Comparison of ENCODE assay signal across 7 mouse cellular contexts in genomic region chr4:97775059-97775458, GRCm38 (mm10). TPM values are rescaled to one million over a fixed set of nuclear protein-coding genes. Genes with fewer than 3 reads are reported as not detected.
DNase-seq lines count a peak whose midpoint lies in the region; ATAC-seq and TF ChIP-seq lines count a peak whose summit lies in the region.

No protein-coding gene starts in this region.

- H3K4me3 ChIP-seq in bone marrow, adult 2 months (replicated peaks; ENCODE audit: control insufficient read depth, low read depth, low read length): peak overlapping the region; percentile 3
- peak overlapping the region; percentile 92 for H3K4me3 ChIP-seq in forebrain, embryonic 14.5 days (ENCODE audit: low read depth, low read length)
- peak overlapping the region; percentile 34 for H3K4me3 ChIP-seq in left cerebral cortex, adult 2 months
- H3K4me3 ChIP-seq in macrophage (ENCODE audit: inconsistent target): peak overlapping the region; percentile 3
- H3K4me3 ChIP-seq in small intestine, adult 2 months (ENCODE audit: low read depth, low read length): peak overlapping the region; percentile 49

- peak; percentile 93 for DNase-seq in NIH3T3 (ENCODE audit: low read depth)
- peak; percentile 86 for DNase-seq in forebrain, embryonic 14.5 days (ENCODE audit: low spot score)
- peak; percentile 82 for DNase-seq in heart, postnatal 4 days
- DNase-seq in left cerebral cortex, adult 2 months (ENCODE audit: extremely low spot score in 1 of 2, low spot score in 2 of 2): peak; percentile 44 to 64

- H3K4me1 ChIP-seq in bone marrow, adult 2 months (ENCODE audit: control insufficient read depth, insufficient read depth, low read length): no peaks in the 10 kb centered on the region; the same call in none of the 2 replicates
- peaks cover 24% of the 10 kb centered on the region for H3K4me1 ChIP-seq in forebrain, embryonic 14.5 days (ENCODE audit: control insufficient read depth, insufficient read depth, low read length)
- 0 out of 2 replicates have a peak, but pooled peaks cover 2% of the 10 kb centered on the region for H3K4me1 ChIP-seq in small intestine, adult 2 months (ENCODE audit: control insufficient read depth, insufficient read depth, insufficient read length, low read length)

- no peak for TF ChIP-seq CTCF in bone marrow, adult 2 months (IDR thresholded peaks at IDR 0.05; ENCODE audit: control insufficient read depth, insufficient read depth, low read length)
- peak; percentile 4 for TF ChIP-seq CTCF in left cerebral cortex, adult 2 months (IDR thresholded peaks at IDR 0.05)
- no peak for TF ChIP-seq CTCF in small intestine, adult 2 months (IDR thresholded peaks at IDR 0.05; ENCODE audit: extremely low read depth, insufficient read length, insufficient replicate concordance, low read depth, low read length)

- H3K9ac ChIP-seq in forebrain, embryonic 14.5 days (ENCODE audit: low read length): peak overlapping the region; percentile 100

- intact Hi-C loops in left cerebral cortex, adult 2 months (cut with DNase I): loop anchor here (5.0 to 10.0 kb wide), 3 partner anchors 190 to 467 kb away; no protein-coding TSS in a partner anchor

- TF ChIP-seq POLR2A in bone marrow, adult 2 months (IDR thresholded peaks at IDR 0.05; ENCODE audit: borderline replicate concordance, control insufficient read depth, low read depth, low read length): no peak
- TF ChIP-seq POLR2A in small intestine, adult 2 months (IDR thresholded peaks at IDR 0.05; ENCODE audit: low read depth, low read length): no peak

- WGBS in bone marrow, adult 2 months: under 1% methylated on average over 13 of the region's 13 CpGs
- 1% methylated on average over 13 of the region's 13 CpGs for WGBS in forebrain, embryonic 14.5 days
- 2% methylated on average over 13 of the region's 13 CpGs for WGBS in macrophage (ENCODE audit: missing documents)
- WGBS in small intestine, adult 2 months: under 1% methylated on average over 13 of the region's 13 CpGs

- no peaks in the 10 kb centered on the region for H3K36me3 ChIP-seq in forebrain, embryonic 14.5 days (ENCODE audit: control insufficient read depth, insufficient read depth, low read length)
- H3K36me3 ChIP-seq in macrophage (ENCODE audit: inconsistent target): no peaks in the 10 kb centered on the region
- no peaks in the 10 kb centered on the region for H3K36me3 ChIP-seq in small intestine, adult 2 months (ENCODE audit: control insufficient read depth, insufficient read depth, low read length)

- ATAC-seq in forebrain, embryonic 14.5 days: no peak

- no peaks in the 10 kb centered on the region for H3K9me3 ChIP-seq in forebrain, embryonic 14.5 days (replicated peaks; ENCODE audit: control insufficient read depth, low read length)

- H3K79me2 ChIP-seq in macrophage (ENCODE audit: inconsistent target): no peaks in the 10 kb centered on the region

- no peaks in the 10 kb centered on the region for H3K27me3 ChIP-seq in forebrain, embryonic 14.5 days (replicated peaks; ENCODE audit: control insufficient read depth, insufficient read depth, low read length)
- no peaks in the 10 kb centered on the region for H3K27me3 ChIP-seq in small intestine, adult 2 months (ENCODE audit: control insufficient read depth, insufficient read depth, low read length)

- peak overlapping the region; percentile 83 for H3K4me2 ChIP-seq in forebrain, embryonic 14.5 days (ENCODE audit: low read length)

- H3K27ac ChIP-seq in bone marrow, adult 2 months (ENCODE audit: control insufficient read depth, insufficient read depth, low read depth, low read length, poor library complexity): peak overlapping the region; percentile 2; the same call in 1 of the 2 replicates
- peak overlapping the region; percentile 80 for H3K27ac ChIP-seq in forebrain, embryonic 14.5 days (ENCODE audit: low read depth, low read length)
- H3K27ac ChIP-seq in left cerebral cortex, adult 2 months: peak overlapping the region; percentile 64
- H3K27ac ChIP-seq in macrophage: no peak overlapping the region
- H3K27ac ChIP-seq in small intestine, adult 2 months (ENCODE audit: insufficient read depth, low read depth, low read length): no peak overlapping the region; the same call in 1 of the 2 replicates

RNA-seq across cellular contexts. Expression of gene Nfia, which starts 2.5 kb away (rescaled TPM):
- 5.8 and 6.1 TPM in 2 replicates for polyA plus RNA-seq in bone marrow, adult 2 months (2011; ENCODE audit: insufficient read depth, insufficient read length, low replicate concordance, missing spikeins)
- 71.5 and 85.9 TPM in 2 replicates for polyA plus RNA-seq in forebrain, embryonic 14.5 days (2014; fragmentation: Nextera tagmentation; extraction: Ambion mirVana)
- 100 to 1,000 TPM; 206 to 217 TPM for total RNA-seq in heart, postnatal 4 days (2021)
- total RNA-seq in left cerebral cortex, adult 2 months (2021): 10 to 100 TPM; 58.1 to 62.5 TPM
- 10 to 100 TPM in 25 of 26 experiments, 1 to 10 TPM in 1; 4.6 to 39.4 (median 26.8) TPM for total RNA-seq in macrophage (2018; cell fraction: chromatin; rRNA removed)
- 1 to 10 TPM; 2.9 to 8.9 (median 5.9) TPM for total RNA-seq in macrophage (2018; cell fraction: cytosol; rRNA removed)
- total RNA-seq in macrophage (2018; cell fraction: nucleus; rRNA removed): 10 to 100 TPM in 14 of 26 experiments, 1 to 10 TPM in 12; 1.8 to 31.4 (median 11.7) TPM
- 1.9 to 2.6 TPM (median 2.4 TPM) in 3 replicates for polyA plus RNA-seq in macrophage (2018)
- 8.6 and 16.5 TPM in 2 replicates for polyA plus RNA-seq in small intestine, adult 2 months (2012; rRNA removed)

RNA-seq across cellular contexts. Expression of gene E130114P18Rik, which starts 2.8 kb away (rescaled TPM):
- polyA plus RNA-seq in bone marrow, adult 2 months (2011; ENCODE audit: insufficient read depth, insufficient read length, low replicate concordance, missing spikeins): not detected in 2 replicates
- 48.7 and 62.9 TPM in 2 replicates for polyA plus RNA-seq in forebrain, embryonic 14.5 days (2014; fragmentation: Nextera tagmentation; extraction: Ambion mirVana)
- not detected for total RNA-seq in heart, postnatal 4 days (2021)
- 1 to 10 TPM; 3.7 to 4.9 TPM for total RNA-seq in left cerebral cortex, adult 2 months (2021)
- not detected for total RNA-seq in macrophage (2018; cell fraction: chromatin; rRNA removed)
- not detected for total RNA-seq in macrophage (2018; cell fraction: cytosol; rRNA removed)
- total RNA-seq in macrophage (2018; cell fraction: nucleus; rRNA removed): not detected
- not detected in 3 replicates for polyA plus RNA-seq in macrophage (2018)
- not detected in 2 replicates for polyA plus RNA-seq in small intestine, adult 2 months (2012; rRNA removed)

Comparison
In these comparisons a context has a peak if more than half of its experiments do, and no peak if none do; other contexts are left out.
1. H3K27ac ChIP-seq: peak in bone marrow, adult 2 months (single experiment), forebrain, embryonic 14.5 days (single experiment) and left cerebral cortex, adult 2 months (single experiment); none in macrophage (single experiment) and small intestine, adult 2 months (single experiment).
2. H3K4me3 ChIP-seq: peak in every context shown above with its lines; median percentile 92 in forebrain, embryonic 14.5 days; 49 in small intestine, adult 2 months; 34 in left cerebral cortex, adult 2 months; 3 in bone marrow, adult 2 months; 3 in macrophage.
3. RNA of gene E130114P18Rik, which starts 2.8 kb away (polyA plus RNA-seq): 48.7 to 62.9 TPM in forebrain, embryonic 14.5 days; not detected in bone marrow, adult 2 months, not detected in macrophage and not detected in small intestine, adult 2 months; every median in the first group is over 10 times any median in the second.
4. Peak in every context shown above with its lines, with median percentiles within 50 percentile points of each other: DNase-seq.